Mouse (Mus musculus) intestine, embryonic 15.5 days (tissue): Measurements from ENCODE around the gene Nhsl1. TPM values are rescaled to one million over a fixed set of nuclear protein-coding genes. Genes with fewer than 3 reads are reported as not detected.

Experiments used
- ATAC-seq: fragments of 200-750 bp; cut with Nextera tagmentation; 2 replicates; pipeline ENCODE4 v1.8.0; 2017; ENCODE audit warnings: moderate TSS enrichment, moderate library complexity
- H3K27ac ChIP-seq: fragments of 300-500 bp; sonication (generic); 2 replicates; pipeline ENCODE4 v1.5.1; 2015; ENCODE audit warnings: mild to moderate bottlenecking, inconsistent platforms
- H3K27me3 ChIP-seq: fragments of 300-500 bp; sonication (generic); replicated peaks from 2 replicates; pipeline ENCODE4 v1.6.1; 2015; ENCODE audit warnings: inconsistent platforms
- H3K36me3 ChIP-seq: fragments of 300-500 bp; sonication (generic); 2 replicates; pipeline ENCODE4 v1.6.1; 2015; ENCODE audit warnings: inconsistent platforms
- H3K4me1 ChIP-seq: fragments of 300-500 bp; sonication (generic); replicated peaks from 2 replicates; pipeline ENCODE4 v1.6.1; 2015; ENCODE audit warnings: inconsistent platforms
- H3K4me2 ChIP-seq: fragments of 300-500 bp; sonication (generic); replicated peaks from 2 replicates; pipeline ENCODE4 v1.6.1; 2015; ENCODE audit warnings: mild to moderate bottlenecking, inconsistent platforms
- H3K4me3 ChIP-seq: fragments of 300-500 bp; sonication (generic); replicated peaks from 2 replicates; pipeline ENCODE4 v1.5.1; 2015; ENCODE audit warnings: inconsistent platforms
- H3K9ac ChIP-seq: fragments of 300-500 bp; sonication (generic); 2 replicates; pipeline ENCODE4 v1.6.1; 2015; ENCODE audit warnings: inconsistent platforms
- H3K9me3 ChIP-seq: fragments of 300-500 bp; sonication (generic); 2 replicates; pipeline ENCODE4 v1.6.1; 2016; ENCODE audit warnings: inconsistent platforms
- WGBS: fragments of 180-500 bp; shearing (Covaris S2); methylation state at CpG from one replicate; pipeline ENCODE4 v1.1.7; 2015; 5-methylcytosine and 5-hydroxymethylcytosine counted together
- polyA plus RNA-seq: library from polyadenylated mRNA; unstranded; fragments of >200 nt; fragmentation: Nextera tagmentation; extraction: Ambion mirVana; gene quantifications from 2 replicates; pipeline ENCODE4 v1.2.1, GENCODE M21; 2015

Gene Nhsl1
- polyA plus RNA-seq, 1 experiment from 2014 or later = 10.0 TPM

- Histone ChIP-seq H3K36me3 (no peaks in the 10 kb centered on the region), H3K4me1 (peaks cover 14% of the 10 kb centered on the region), H3K9ac (peak overlapping the region; percentile 30), H3K9me3 (no peaks in the 10 kb centered on the region), H3K27me3 (no peaks in the 10 kb centered on the region), H3K27ac (peak overlapping the region; percentile 28; the same call in 1 of the 2 replicates), H3K4me3 (peak overlapping the region; percentile 25), H3K4me2 (peak overlapping the region; percentile 75)
- ATAC-seq = peak; percentile 66
- WGBS = 12% methylated on average over 23 of the region's 23 CpGs
These were observed 10.6 kb downstream of the Nhsl1 start for GRCm38 (mm10) chr10:18329096-18330038.

DNA sequence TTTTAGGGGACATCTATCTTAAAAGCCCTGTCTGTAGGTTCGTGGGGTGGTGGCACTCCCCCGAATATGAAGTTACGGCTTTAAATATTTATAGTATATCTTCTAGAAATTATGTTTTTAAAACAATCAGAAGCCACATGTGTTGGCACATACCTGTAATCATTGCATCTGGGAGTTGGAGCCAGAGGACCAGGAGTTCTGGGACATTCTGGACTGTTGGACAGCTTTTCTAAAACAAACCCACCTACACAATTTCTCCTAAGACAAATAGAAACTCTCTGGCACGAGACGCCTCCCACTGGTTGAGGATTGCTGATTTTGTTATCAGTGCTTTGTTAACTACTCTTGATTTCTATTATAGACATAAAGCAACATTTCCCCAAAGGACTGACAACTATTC, 11.7 kb downstream of the Nhsl1 start:
- H3K9ac ChIP-seq = no peak overlapping the region
- no peak overlapping the region for H3K4me2 ChIP-seq
- H3K36me3 ChIP-seq = no peaks in the 10 kb centered on the region
- WGBS = 79% methylated on average over 5 of the region's 5 CpGs
- no peak overlapping the region for H3K27ac ChIP-seq
- no peaks in the 10 kb centered on the region for H3K27me3 ChIP-seq
- peaks cover 14% of the 10 kb centered on the region for H3K4me1 ChIP-seq
- ATAC-seq = no peak
- H3K4me3 ChIP-seq = no peak overlapping the region
- no peaks in the 10 kb centered on the region for H3K9me3 ChIP-seq

- no peak for ATAC-seq
- H3K27me3 ChIP-seq = no peaks in the 10 kb centered on the region
- no peak overlapping the region for H3K4me2 ChIP-seq
- 62% methylated on average over 4 of the region's 4 CpGs for WGBS
- H3K4me3 ChIP-seq = no peak overlapping the region
- H3K36me3 ChIP-seq = no peaks in the 10 kb centered on the region
- H3K9ac ChIP-seq = no peak overlapping the region
- H3K9me3 ChIP-seq = no peaks in the 10 kb centered on the region
- H3K27ac ChIP-seq = no peak overlapping the region
- peaks cover 11% of the 10 kb centered on the region for H3K4me1 ChIP-seq
These were observed 14.8 kb downstream of the Nhsl1 start for GRCm38 (mm10) chr10:18333575-18333974.

- H3K27me3 ChIP-seq = no peaks in the 10 kb centered on the region
- 90% methylated on average over 4 of the region's 4 CpGs for WGBS
- no peak overlapping the region for H3K9ac ChIP-seq
- no peaks in the 10 kb centered on the region for H3K36me3 ChIP-seq
- H3K4me1 ChIP-seq = peaks cover 8% of the 10 kb centered on the region
- no peak overlapping the region for H3K27ac ChIP-seq
- no peak for ATAC-seq
- no peaks in the 10 kb centered on the region for H3K9me3 ChIP-seq
- H3K4me2 ChIP-seq = no peak overlapping the region
- no peak overlapping the region for H3K4me3 ChIP-seq
These were observed 15.4 kb downstream of the Nhsl1 start for GRCm38 (mm10) chr10:18334176-18334575.

- ATAC-seq = no peak
- H3K4me1 ChIP-seq = peaks cover 2% of the 10 kb centered on the region
- no peaks in the 10 kb centered on the region for H3K27me3 ChIP-seq
- no peak overlapping the region for H3K9ac ChIP-seq
- no peak overlapping the region for H3K4me2 ChIP-seq
- H3K4me3 ChIP-seq = no peak overlapping the region
- H3K27ac ChIP-seq = no peak overlapping the region
- WGBS = 84% methylated on average over 9 of the region's 9 CpGs
- no peaks in the 10 kb centered on the region for H3K9me3 ChIP-seq
- H3K36me3 ChIP-seq = no peaks in the 10 kb centered on the region
These were observed 15.9 kb downstream of the Nhsl1 start for GRCm38 (mm10) chr10:18334734-18335133.

DNA sequence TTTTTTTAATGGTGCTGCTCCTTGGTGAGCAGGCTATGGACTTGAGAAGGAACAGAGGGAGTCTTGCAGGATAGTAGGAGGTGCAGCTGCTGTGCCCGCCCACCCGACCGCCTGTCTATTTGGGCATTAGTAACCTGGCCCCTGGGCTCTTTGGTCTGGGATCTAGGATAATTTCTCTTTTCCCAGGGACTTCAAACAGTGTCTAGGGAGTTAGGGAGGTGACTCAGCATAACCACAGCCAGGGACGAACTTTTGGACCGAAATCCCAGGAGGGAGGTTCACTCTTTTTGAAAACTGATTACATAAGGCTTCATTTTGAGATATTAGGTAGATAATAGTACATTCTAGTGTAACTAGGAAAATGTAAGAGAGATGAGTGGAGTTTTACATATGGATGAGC, 18.9 kb downstream of the Nhsl1 start:
- no peaks in the 10 kb centered on the region for H3K27me3 ChIP-seq
- WGBS = 78% methylated on average over 5 of the region's 5 CpGs
- H3K27ac ChIP-seq = no peak overlapping the region

DNA sequence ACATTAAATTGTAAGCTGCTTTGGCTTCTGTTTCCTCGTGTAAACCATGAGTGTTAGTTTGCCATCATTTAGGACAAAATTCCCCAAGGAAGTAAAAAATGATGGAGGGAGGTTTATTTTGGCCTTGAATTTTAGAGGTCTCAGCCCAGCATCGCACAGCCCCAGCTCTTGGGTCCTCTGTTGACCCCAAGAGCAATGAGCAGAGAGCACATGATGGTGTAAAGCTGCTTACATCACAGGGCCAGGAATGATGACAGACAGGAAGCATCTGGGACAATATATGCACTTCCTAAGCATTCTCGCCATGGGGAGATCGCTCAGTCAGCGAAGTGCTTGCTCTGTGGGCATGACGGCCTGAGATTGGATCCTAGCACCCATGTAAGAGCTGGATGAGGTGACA, 20.6 kb downstream of the Nhsl1 start:
- Histone ChIP-seq H3K4me2 (no peak overlapping the region), H3K4me1 (no peaks in the 10 kb centered on the region), H3K36me3 (no peaks in the 10 kb centered on the region), H3K27ac (no peak overlapping the region), H3K9me3 (no peaks in the 10 kb centered on the region), H3K9ac (no peak overlapping the region), H3K4me3 (no peak overlapping the region), H3K27me3 (no peaks in the 10 kb centered on the region)
- 73% methylated on average over 6 of the region's 6 CpGs for WGBS
- ATAC-seq = no peak

More for the DNA sequence above, 18.9 kb downstream of the Nhsl1 start:
- H3K9ac ChIP-seq = no peak overlapping the region
- no peak for ATAC-seq
- H3K36me3 ChIP-seq = no peaks in the 10 kb centered on the region
- H3K4me3 ChIP-seq = no peak overlapping the region
- H3K4me2 ChIP-seq = no peak overlapping the region
- no peaks in the 10 kb centered on the region for H3K4me1 ChIP-seq
- H3K9me3 ChIP-seq = no peaks in the 10 kb centered on the region

GRCm38 (mm10) chr10:18340930-18341329, 22.1 kb downstream of the Nhsl1 start:
- no peak for ATAC-seq
- H3K4me3 ChIP-seq = no peak overlapping the region
- no peaks in the 10 kb centered on the region for H3K9me3 ChIP-seq
- H3K27me3 ChIP-seq = no peaks in the 10 kb centered on the region
- H3K9ac ChIP-seq = no peak overlapping the region
- no peak overlapping the region for H3K4me2 ChIP-seq
- H3K4me1 ChIP-seq = no peaks in the 10 kb centered on the region
- 97% methylated on average over 1 of the region's 1 CpGs for WGBS
- H3K27ac ChIP-seq = no peak overlapping the region
- no peaks in the 10 kb centered on the region for H3K36me3 ChIP-seq

- Histone ChIP-seq H3K4me3 (no peak overlapping the region), H3K4me1 (no peaks in the 10 kb centered on the region), H3K27ac (no peak overlapping the region), H3K36me3 (no peaks in the 10 kb centered on the region), H3K4me2 (peak overlapping the region; percentile 17), H3K9me3 (no peaks in the 10 kb centered on the region), H3K27me3 (no peaks in the 10 kb centered on the region), H3K9ac (no peak overlapping the region)
- ATAC-seq = no peak
- WGBS = 43% methylated on average over 15 of the region's 15 CpGs
These were observed 22.8 kb downstream of the Nhsl1 start for GRCm38 (mm10) chr10:18341444-18342196.

GRCm38 (mm10) chr10:18347231-18347630, 28.4 kb downstream of the Nhsl1 start:
- Histone ChIP-seq H3K36me3 (no peaks in the 10 kb centered on the region), H3K9me3 (no peaks in the 10 kb centered on the region), H3K4me3 (no peak overlapping the region), H3K27me3 (no peaks in the 10 kb centered on the region), H3K4me1 (no peaks in the 10 kb centered on the region), H3K4me2 (no peak overlapping the region), H3K27ac (no peak overlapping the region), H3K9ac (no peak overlapping the region)
- WGBS = 93% methylated on average over 15 of the region's 15 CpGs
- no peak for ATAC-seq

DNA sequence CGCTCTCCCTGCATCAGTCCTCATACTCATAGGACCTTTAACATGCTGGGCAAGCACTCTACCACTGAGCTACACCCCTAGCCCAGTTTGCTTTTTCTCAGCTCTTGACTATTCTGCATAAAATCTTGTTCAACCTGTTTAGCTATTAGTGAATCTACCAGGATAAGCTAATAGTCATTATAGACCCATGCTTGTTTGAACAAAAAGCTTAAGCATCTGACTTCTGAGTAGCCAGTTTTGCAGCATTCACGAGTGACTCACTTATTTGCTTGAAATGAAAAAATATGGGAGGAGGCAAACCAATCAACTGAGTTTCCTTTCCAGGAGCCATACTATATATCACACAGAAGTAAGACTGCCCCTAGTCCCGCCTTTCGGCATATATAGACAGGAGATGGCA, 32.0 kb downstream of the Nhsl1 start:
- Histone ChIP-seq H3K9ac (no peak overlapping the region), H3K27ac (no peak overlapping the region), H3K27me3 (no peaks in the 10 kb centered on the region), H3K4me1 (no peaks in the 10 kb centered on the region), H3K4me2 (no peak overlapping the region), H3K4me3 (no peak overlapping the region), H3K36me3 (no peaks in the 10 kb centered on the region), H3K9me3 (no peaks in the 10 kb centered on the region)
- peak; percentile 45 for ATAC-seq
- 75% methylated on average over 4 of the region's 4 CpGs for WGBS

DNA sequence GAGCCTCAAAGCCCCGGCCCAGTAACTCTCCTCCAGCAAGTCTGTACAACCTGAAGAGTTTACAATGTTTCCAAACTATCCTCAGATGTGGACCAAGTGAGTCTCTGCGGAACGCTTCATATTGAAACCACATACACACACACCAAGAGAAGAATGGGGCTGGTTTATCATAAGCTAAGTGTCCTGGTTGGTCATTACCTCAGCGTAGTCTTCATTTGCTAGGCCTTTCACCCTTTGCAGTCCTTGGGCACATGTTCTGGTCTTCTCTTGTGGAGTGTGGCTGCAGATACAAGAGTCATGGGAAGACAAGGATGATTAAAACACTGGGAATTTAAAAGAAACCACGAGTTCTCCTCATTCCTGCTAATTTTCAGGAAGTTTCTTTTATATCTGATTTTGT, 34.2 kb downstream of the Nhsl1 start:
- Histone ChIP-seq H3K36me3 (no peaks in the 10 kb centered on the region), H3K4me3 (no peak overlapping the region), H3K27ac (no peak overlapping the region), H3K4me1 (no peaks in the 10 kb centered on the region), H3K4me2 (no peak overlapping the region), H3K9me3 (no peaks in the 10 kb centered on the region), H3K27me3 (no peaks in the 10 kb centered on the region), H3K9ac (no peak overlapping the region)
- WGBS = 79% methylated on average over 5 of the region's 5 CpGs
- ATAC-seq = no peak
